Mouse (Mus musculus) leukemia stem cell, adult 10-12 weeks (primary cell): Measurements from ENCODE around the gene Zbtb45. TPM values are rescaled to one million over a fixed set of nuclear protein-coding genes. Genes with fewer than 3 reads are reported as not detected.

Experiments
- polyA plus RNA-seq: library from polyadenylated mRNA; stranded (reverse); fragments of >175 nt; gene quantifications from 2 replicates; pipeline ENCODE4 v1.2.3, GENCODE M21; 2012; ENCODE audit warnings: low replicate concordance

Zbtb45 gene
- 143 and 179 TPM in 2 replicates for polyA plus RNA-seq

GRCm38 (mm10) chr7:13010005-13010908 is at the start of gene Zbtb45:
TSS of gene Zbtb45 (minus strand) at chr7:13010034.

GRCm38 (mm10) chr7:13054287-13055010 is 44.6 kb upstream of the Zbtb45 start, which contains the start of gene Mzf1:
TSS of gene Mzf1 (minus strand) at chr7:13054764.

GRCm38 (mm10) chr7:13037901-13038555 is 28.2 kb upstream of the Zbtb45 start, which contains the start of gene Ube2m:
TSS of gene Ube2m (minus strand) at chr7:13038275.

DNA sequence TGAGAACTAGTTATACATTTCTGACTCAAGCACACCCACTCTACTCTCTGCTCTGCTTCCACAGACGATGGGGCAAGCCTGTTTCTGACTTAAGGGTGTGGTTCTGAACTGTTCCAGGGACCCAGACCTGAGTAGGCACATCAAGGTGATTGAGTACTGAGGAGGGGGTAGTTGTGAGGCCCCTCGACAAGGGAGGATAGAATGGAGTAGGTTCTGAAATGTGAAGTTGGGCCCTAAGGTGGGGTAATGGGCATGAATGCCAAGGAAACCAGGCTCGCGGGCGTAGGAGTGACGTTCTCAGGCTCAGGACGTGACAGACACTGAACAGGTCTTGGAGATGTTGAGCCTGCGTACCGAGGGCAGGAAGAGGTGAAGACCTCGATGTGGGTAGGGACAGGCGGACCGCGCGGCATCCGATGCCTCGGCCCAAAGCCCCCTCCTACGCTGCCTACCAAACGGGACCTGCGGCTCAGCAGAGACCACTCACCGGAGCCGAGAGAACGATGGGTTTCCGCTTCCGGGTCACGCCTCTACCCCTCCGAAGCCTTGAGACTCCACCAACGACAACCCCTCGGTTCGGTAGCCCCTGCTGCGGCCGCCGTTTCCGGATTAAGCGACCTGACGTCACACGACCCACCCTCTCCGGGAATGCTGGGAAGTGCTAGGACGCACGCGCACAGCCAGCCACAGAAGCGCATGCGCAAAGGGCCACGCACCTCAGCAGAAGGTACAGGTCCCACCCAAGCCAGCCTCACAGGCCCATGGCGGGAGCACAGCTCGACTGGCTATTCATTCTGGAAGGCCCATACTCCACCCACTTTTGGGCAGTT is 24.5 kb upstream of the Zbtb45 start, which contains the start of gene Chmp2a:
TSS of gene Chmp2a (minus strand) at position 660 of the 830 bp plus-strand sequence.

DNA sequence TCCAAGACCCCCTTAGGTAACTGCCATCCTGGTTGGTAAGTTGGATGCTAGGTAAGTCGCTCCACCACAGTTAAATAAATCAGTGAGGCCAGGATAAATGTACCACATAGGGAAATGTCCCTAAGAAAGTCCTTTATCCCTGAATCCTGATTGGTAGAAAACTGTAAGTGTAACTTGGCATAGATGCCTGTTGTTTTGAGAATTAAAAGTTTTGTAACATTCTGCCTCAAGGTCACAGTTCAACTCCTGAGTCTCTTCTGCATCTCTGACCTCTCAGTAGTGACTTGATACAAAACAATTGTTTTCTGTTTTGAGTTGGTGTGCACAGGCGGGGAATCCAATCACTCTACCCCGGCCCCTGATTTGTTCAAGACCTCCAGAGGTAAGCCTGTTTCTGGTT is 11.0 kb downstream of the Zbtb45 start, which contains the start of gene Trim28:
TSS of gene Trim28 (plus strand) at position 264 of the 400 bp plus-strand sequence.

DNA sequence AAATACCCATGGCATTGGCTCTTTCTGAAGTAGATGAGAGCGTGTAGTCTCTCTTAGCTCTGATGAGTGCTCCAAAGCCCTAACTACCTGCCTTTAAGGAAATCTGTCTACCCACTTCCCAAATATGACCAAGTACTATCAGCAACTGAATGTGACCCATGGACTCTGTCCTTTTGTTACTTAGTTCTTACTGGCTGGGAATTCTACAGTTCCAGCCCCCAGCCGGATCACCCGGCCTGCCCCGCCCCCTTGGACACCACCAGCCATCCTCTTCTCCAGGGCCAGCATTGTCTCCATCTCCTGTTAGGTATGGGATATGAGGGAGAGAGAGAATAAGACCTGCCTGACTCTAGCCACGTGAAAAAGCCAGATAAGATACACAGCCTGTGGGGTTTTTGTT is 11.8 kb downstream of the Zbtb45 start, which contains the start of gene Slc27a5:
TSS of gene Slc27a5 (minus strand) at position 140 of the 400 bp plus-strand sequence.

GRCm38 (mm10) chr7:12977682-12978389 is 32.0 kb downstream of the Zbtb45 start, which contains the start of gene Zfp446:
TSS of gene Zfp446 (plus strand) at chr7:12977848.

GRCm38 (mm10) chr7:12965678-12966091 is 44.1 kb downstream of the Zbtb45 start, which contains the start of gene Zfp324:
TSS of gene Zfp324 (plus strand) at chr7:12965838.

Other genes with a start within 250 kb of the Zbtb45 start
- not detected in 2 replicates for gene Zscan18, start 206.4 kb downstream of the Zbtb45 start, polyA plus RNA-seq
- gene Zfp329, start 191.2 kb downstream of the Zbtb45 start, polyA plus RNA-seq = 0.12 and 0.32 TPM in 2 replicates
- 1.0 and 2.1 TPM in 2 replicates for gene Zfp110, start 175.3 kb downstream of the Zbtb45 start, polyA plus RNA-seq
- gene Zfp128, start 128.9 kb downstream of the Zbtb45 start, polyA plus RNA-seq = 0.27 and 0.66 TPM in 2 replicates
- gene Zscan22, start 112.2 kb downstream of the Zbtb45 start, polyA plus RNA-seq = 1.0 and 5.7 TPM in 2 replicates
- gene Rps5, start 87.7 kb downstream of the Zbtb45 start, polyA plus RNA-seq = 253 and 1,360 TPM in 2 replicates
- gene Rnf225, start 82.6 kb downstream of the Zbtb45 start, polyA plus RNA-seq = 3.4 TPM in 2 replicates
- 11.5 and 14.8 TPM in 2 replicates for gene Zfp324, start 44.2 kb downstream of the Zbtb45 start, polyA plus RNA-seq
- 6.8 and 12.0 TPM in 2 replicates for gene Zfp446, start 32.2 kb downstream of the Zbtb45 start, polyA plus RNA-seq
- gene Slc27a5, start 11.8 kb downstream of the Zbtb45 start, polyA plus RNA-seq = not detected in 2 replicates
- 64.0 and 158 TPM in 2 replicates for gene Trim28, start 10.9 kb downstream of the Zbtb45 start, polyA plus RNA-seq
- gene Chmp2a, start 24.8 kb upstream of the Zbtb45 start, polyA plus RNA-seq = 29.9 and 190 TPM in 2 replicates
- gene Ube2m, start 28.2 kb upstream of the Zbtb45 start, polyA plus RNA-seq = 107 and 227 TPM in 2 replicates
- gene Mzf1, start 44.7 kb upstream of the Zbtb45 start, polyA plus RNA-seq = 2.6 and 3.3 TPM in 2 replicates
- not detected in 2 replicates for gene Vmn1r85, start 85.1 kb upstream of the Zbtb45 start, polyA plus RNA-seq
- gene Vmn1r86, start 109.9 kb upstream of the Zbtb45 start, polyA plus RNA-seq = 0.03 TPM in 1 of 2 replicates, not detected in the other
- not detected in 2 replicates for gene Vmn1r87, start 130.1 kb upstream of the Zbtb45 start, polyA plus RNA-seq
- not detected in 2 replicates for gene Vmn1r88, start 149.5 kb upstream of the Zbtb45 start, polyA plus RNA-seq
- gene Vmn1r89, start 203.0 kb upstream of the Zbtb45 start, polyA plus RNA-seq = not detected in 2 replicates